Mouse (Mus musculus) stomach, postnatal 0 days (tissue): ENCODE measurements at regions not wholly inside any gene's neighbourhood (a gene's known extent, or its start where the extent isn't known, plus 50 kb on each side); places are given as distances from the start of the nearest gene placed in this dataset.

Experiments
- ATAC-seq: fragments of 200-750 bp; cut with Nextera tagmentation; 2 replicates; pipeline ENCODE4 v1.8.0; 2017; ENCODE audit not compliant: low FRiP score, low TSS enrichment
- DNase-seq: peaks from one replicate; pipeline ENCODE4 v3.0.0-alpha.2; 2016; ENCODE audit warnings: low spot score
- H3K27ac ChIP-seq: fragments of 300-500 bp; sonication (generic); replicated peaks from 2 replicates; pipeline ENCODE4 v1.5.1; 2014; ENCODE audit warnings: mild to moderate bottlenecking, control low read depth
- H3K27me3 ChIP-seq: fragments of 300-500 bp; sonication (generic); 2 replicates; pipeline ENCODE4 v1.6.1; 2014; ENCODE audit warnings: low read length; ENCODE audit not compliant: control insufficient read depth, insufficient read depth
- H3K36me3 ChIP-seq: fragments of 300-500 bp; sonication (generic); 2 replicates; pipeline ENCODE4 v1.6.1; 2014; ENCODE audit warnings: low read length, mixed read lengths; ENCODE audit not compliant: control insufficient read depth, insufficient read depth
- H3K4me1 ChIP-seq: fragments of 300-500 bp; sonication (generic); replicated peaks from 2 replicates; pipeline ENCODE4 v1.6.1; 2014; ENCODE audit warnings: antibody characterized with exemption; ENCODE audit not compliant: control insufficient read depth, insufficient read depth
- H3K4me2 ChIP-seq: fragments of 300-500 bp; sonication (generic); replicated peaks from 2 replicates; pipeline ENCODE4 v1.6.1; 2014; ENCODE audit warnings: low read depth, mild to moderate bottlenecking, control low read depth, moderate library complexity
- H3K4me3 ChIP-seq: fragments of 300-500 bp; sonication (generic); 2 replicates; pipeline ENCODE4 v1.5.1; 2014; ENCODE audit warnings: low read depth, low read length, control low read depth
- H3K9ac ChIP-seq: fragments of 300-500 bp; sonication (generic); 2 replicates; pipeline ENCODE4 v1.6.1; 2014; ENCODE audit warnings: mild to moderate bottlenecking, low read length, control low read depth, mixed read lengths
- H3K9me3 ChIP-seq: fragments of 300-500 bp; sonication (generic); 2 replicates; pipeline ENCODE4 v1.6.1; 2016; ENCODE audit warnings: low read length; ENCODE audit not compliant: control insufficient read depth
- CTCF ChIP-seq: IDR thresholded peaks from 2 replicates; pipeline ENCODE4 v1.5.1; 2016; ENCODE audit warnings: antibody characterized with exemption, low read depth, mild to moderate bottlenecking, moderate library complexity
- EP300 ChIP-seq: optimal IDR thresholded peaks from 2 replicates; pipeline ENCODE3; 2016; ENCODE audit warnings: antibody characterized with exemption
- WGBS: fragments of 180-500 bp; shearing (Covaris S2); extraction: QIAGEN DNeasy Blood & Tissue Kit; methylation state at CpG from one replicate; pipeline ENCODE4 v1.1.7; 2014; 5-methylcytosine and 5-hydroxymethylcytosine counted together

DNA sequence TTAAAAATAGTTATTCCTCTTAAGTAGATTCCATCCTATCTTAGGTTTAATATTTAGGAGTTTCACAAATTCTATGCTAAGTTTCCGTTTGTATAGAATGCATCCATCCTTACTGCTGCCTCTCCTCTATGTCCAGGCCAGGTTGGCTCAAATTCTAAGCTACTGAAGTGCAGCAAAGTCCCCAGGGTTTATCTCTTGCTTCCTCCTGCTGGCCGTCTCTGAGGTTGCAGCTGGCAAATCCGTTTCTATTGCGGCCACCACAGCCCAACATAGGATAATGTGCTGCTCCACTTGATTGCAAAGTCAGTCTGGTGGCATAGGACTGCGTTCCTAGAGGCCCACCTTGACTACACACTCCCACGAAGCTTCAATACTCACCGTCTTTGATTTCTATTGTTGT lies 389.7 kb upstream of the Robo2 start:
- no peak for ATAC-seq
- Histone ChIP-seq H3K9ac (no peak overlapping the region), H3K9me3 (no peaks in the 10 kb centered on the region), H3K27me3 (no peaks in the 10 kb centered on the region), H3K4me2 (no peak overlapping the region), H3K4me3 (no peak overlapping the region), H3K36me3 (no peaks in the 10 kb centered on the region), H3K27ac (no peak overlapping the region), H3K4me1 (no peaks in the 10 kb centered on the region)
- peak; percentile 60 for DNase-seq
- WGBS, result 8% methylated on average over 7 of the region's 7 CpGs
- no peak for TF ChIP-seq EP300
- peak; percentile 85 for TF ChIP-seq CTCF

DNA sequence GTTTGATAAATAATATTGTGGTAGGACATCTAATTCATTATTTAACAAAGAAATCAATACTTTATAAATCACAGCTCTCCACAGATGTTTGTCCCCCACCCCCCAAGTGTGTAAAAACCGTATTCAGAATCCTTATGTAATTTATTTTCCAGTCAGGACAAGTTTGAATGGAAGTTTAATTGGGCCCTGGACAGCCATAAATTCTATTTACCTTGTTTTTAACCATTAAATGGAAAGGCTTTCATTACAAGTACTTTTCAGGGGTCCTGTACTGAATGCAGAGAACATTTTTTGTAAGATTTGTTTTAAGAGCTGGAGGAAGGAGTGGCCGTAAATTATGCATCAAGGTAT lies 384.7 kb upstream of the Robo2 start:
- no peak overlapping the region for H3K9ac ChIP-seq
- H3K4me1 ChIP-seq, result no peaks in the 10 kb centered on the region
- H3K9me3 ChIP-seq, result no peaks in the 10 kb centered on the region
- no peak overlapping the region for H3K27ac ChIP-seq
- DNase-seq, result no peak
- no peaks in the 10 kb centered on the region for H3K27me3 ChIP-seq
- TF ChIP-seq CTCF (no peak), EP300 (no peak)
- WGBS, result 50% methylated on average over 2 of the region's 2 CpGs
- no peak overlapping the region for H3K4me3 ChIP-seq
- no peak overlapping the region for H3K4me2 ChIP-seq
- no peaks in the 10 kb centered on the region for H3K36me3 ChIP-seq
- no peak for ATAC-seq

DNA sequence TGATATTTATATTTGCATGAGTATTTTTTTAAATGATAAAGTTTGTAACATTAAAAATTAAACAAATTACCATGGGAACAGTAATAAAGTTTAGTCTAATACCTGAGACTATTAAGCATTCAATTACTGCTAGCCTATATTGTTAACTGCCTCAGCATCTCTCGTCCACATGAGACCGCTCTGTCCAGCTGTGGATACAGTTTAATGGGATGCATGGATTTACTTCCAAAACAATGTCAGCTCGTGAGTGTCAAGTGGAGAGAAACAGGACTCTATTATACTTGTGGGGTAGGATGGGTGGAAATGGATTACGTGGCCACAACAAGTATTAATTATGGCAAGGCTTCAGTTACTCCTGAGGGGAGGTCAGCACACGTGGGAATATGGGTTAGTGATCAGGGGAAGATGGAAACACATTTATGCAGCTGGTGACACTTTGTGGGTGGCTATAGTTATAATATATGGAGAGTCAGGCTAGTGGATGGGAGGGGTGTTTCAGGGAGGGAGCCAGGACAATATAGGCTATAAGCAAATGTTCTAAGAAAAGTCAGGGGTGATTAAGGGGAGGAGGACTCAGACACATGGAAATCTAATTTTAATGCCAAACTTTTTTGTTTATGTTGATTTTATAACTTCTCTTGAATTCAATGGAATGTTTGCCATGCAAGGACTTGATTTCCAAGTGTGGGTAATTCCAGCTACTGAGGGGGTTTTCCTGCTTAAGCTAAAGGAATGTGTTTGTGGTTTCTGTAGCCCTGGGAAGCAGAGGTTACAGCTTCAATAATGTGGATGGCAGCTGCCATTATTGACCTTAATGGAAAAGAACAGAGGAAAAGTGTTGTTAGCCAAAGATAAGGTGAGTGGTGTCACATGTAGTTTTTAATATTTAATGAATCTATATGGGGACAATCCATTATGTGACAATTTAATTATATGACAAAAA lies 384.0 kb upstream of the Robo2 start:
- no peak overlapping the region for H3K9ac ChIP-seq
- H3K27me3 ChIP-seq, result no peaks in the 10 kb centered on the region
- WGBS, result 48% methylated on average over 5 of the region's 5 CpGs
- H3K4me1 ChIP-seq, result no peaks in the 10 kb centered on the region
- H3K4me2 ChIP-seq, result no peak overlapping the region
- no peaks in the 10 kb centered on the region for H3K36me3 ChIP-seq
- no peak overlapping the region for H3K4me3 ChIP-seq
- DNase-seq (no peak), ATAC-seq (no peak)
- no peak overlapping the region for H3K27ac ChIP-seq
- no peaks in the 10 kb centered on the region for H3K9me3 ChIP-seq
- TF ChIP-seq CTCF, result no peak
- no peak for TF ChIP-seq EP300

DNA sequence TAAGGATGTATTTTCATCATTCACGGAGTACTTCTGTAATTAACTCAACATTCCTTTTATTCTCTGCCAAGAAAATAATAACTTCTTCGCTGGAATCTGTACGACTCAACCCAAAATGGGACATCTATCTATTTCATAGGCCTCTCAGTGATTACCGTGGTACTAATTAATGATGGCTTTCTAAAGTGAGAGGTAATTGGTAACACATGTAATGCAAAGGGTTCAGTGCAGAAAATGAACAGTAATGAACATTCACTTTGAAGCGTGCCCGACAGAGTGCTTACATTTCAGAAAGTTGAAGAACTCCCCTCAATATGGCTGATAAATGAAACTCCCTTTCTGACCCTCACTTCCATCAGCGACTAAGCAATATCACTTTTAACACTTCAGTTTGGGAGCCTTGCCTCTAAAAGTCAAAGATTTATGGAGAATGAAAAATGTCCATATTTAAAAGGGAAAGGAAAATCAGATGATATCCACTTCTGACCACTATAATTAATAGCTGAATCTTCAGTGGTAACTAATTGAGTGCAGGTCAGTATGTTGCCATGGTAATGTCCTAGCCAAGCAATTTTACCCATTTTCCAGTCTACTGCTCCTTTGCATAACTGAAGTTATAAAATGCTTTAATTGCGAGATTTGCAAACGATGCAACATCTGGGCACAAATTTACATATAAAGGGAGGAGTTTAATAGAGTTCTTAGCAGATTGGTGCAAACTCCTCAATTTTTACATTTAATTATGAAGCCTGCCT lies 373.9 kb upstream of the Robo2 start:
- DNase-seq (no peak), ATAC-seq (no peak)
- TF ChIP-seq CTCF (no peak), EP300 (no peak)
- H3K4me1 ChIP-seq, result no peaks in the 10 kb centered on the region
- H3K36me3 ChIP-seq, result no peaks in the 10 kb centered on the region
- H3K4me3 ChIP-seq, result no peak overlapping the region
- H3K27me3 ChIP-seq, result no peaks in the 10 kb centered on the region
- no peak overlapping the region for H3K4me2 ChIP-seq
- H3K27ac ChIP-seq, result no peak overlapping the region
- no peaks in the 10 kb centered on the region for H3K9me3 ChIP-seq
- no peak overlapping the region for H3K9ac ChIP-seq
- 69% methylated on average over 9 of the region's 9 CpGs for WGBS

DNA sequence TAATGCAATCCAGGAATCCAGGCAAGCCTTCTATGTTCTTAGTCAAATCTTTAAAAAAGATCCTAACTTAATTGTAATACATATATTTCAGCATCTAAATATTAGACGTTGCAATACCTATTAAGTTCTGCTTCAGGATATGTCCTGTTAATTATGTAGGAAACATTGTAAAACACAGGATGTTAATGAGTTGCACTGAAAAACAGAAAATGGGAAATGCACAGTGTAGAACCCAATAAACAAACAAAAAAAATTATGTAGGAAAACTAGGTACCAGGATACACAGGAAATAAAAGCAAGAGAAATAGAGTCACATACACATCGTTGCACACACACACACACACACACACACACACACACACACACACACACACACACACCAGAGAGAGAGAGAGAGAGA lies 368.8 kb upstream of the Robo2 start:
- no peak overlapping the region for H3K4me3 ChIP-seq
- H3K9me3 ChIP-seq, result no peaks in the 10 kb centered on the region
- TF ChIP-seq CTCF (no peak), EP300 (no peak)
- H3K36me3 ChIP-seq, result no peaks in the 10 kb centered on the region
- no peaks in the 10 kb centered on the region for H3K27me3 ChIP-seq
- no peak overlapping the region for H3K27ac ChIP-seq
- ATAC-seq (no peak), DNase-seq (no peak)
- H3K9ac ChIP-seq, result no peak overlapping the region
- 84% methylated on average over 2 of the region's 2 CpGs for WGBS
- H3K4me2 ChIP-seq, result no peak overlapping the region
- no peaks in the 10 kb centered on the region for H3K4me1 ChIP-seq

DNA sequence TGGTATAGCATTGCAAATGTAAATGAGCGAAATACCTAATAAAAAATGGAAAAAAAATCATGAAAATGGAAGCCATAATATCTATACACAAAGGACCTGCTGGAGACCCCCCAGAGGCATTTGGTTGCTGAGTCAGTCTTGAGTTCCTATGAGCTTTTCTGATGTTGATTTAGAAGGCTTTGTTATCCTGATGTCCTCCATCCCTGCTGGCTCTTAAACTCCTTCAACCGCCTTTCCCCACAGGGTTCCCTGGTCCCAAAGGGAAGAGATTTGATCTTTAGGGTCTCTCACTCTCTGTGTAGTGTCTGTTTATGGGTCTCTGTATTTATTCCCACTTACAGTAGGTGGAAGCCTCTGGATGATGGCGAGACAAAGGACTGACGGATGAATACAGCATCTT lies 356.6 kb upstream of the Robo2 start:
- no peak for DNase-seq
- ATAC-seq, result no peak
- Histone ChIP-seq H3K27ac (no peak overlapping the region), H3K27me3 (no peaks in the 10 kb centered on the region), H3K36me3 (no peaks in the 10 kb centered on the region), H3K9me3 (no peaks in the 10 kb centered on the region), H3K9ac (no peak overlapping the region), H3K4me3 (no peak overlapping the region), H3K4me1 (no peaks in the 10 kb centered on the region), H3K4me2 (no peak overlapping the region)
- TF ChIP-seq EP300 (no peak), CTCF (no peak)
- 88% methylated on average over 4 of the region's 4 CpGs for WGBS
